8 mouse cellular contexts compared by ENCODE assay signal in genomic region chr4:107066252-107067124, GRCm38 (mm10). TPM values are rescaled to one million over a fixed set of nuclear protein-coding genes. Genes with fewer than 3 reads are reported as not detected.
A peak's percentile ranks its signal among the peaks of the same experiment; 100 is the strongest.
DNase-seq lines count a peak whose midpoint lies in the region; ATAC-seq lines count a peak whose summit lies in the region.

Gene Mrpl37, minus strand, starts transcription at chr4:107066868.
Gene Cyb5rl, plus strand, starts transcription at chr4:107066988.

- H3K79me2 ChIP-seq in macrophage (ENCODE audit: inconsistent target) = peaks cover 14% of the 10 kb centered on the region; the same call in 1 of the 2 replicates

- H3K4me3 ChIP-seq in hindbrain, embryonic 16.5 days (ENCODE audit: low read length) = peak within 1 kb of the TSS; percentile 88
- H3K4me3 ChIP-seq in macrophage (ENCODE audit: inconsistent target) = peak within 1 kb of the TSS; percentile 76

- H3K27me3 ChIP-seq in hindbrain, embryonic 16.5 days (replicated peaks; ENCODE audit: control insufficient read depth, insufficient read depth, low read length) = no peaks in the 10 kb centered on the region

- peaks cover 16% of the 10 kb centered on the region for H3K36me3 ChIP-seq in hindbrain, embryonic 16.5 days (ENCODE audit: control insufficient read depth, insufficient read depth, low read length)
- peaks cover 26% of the 10 kb centered on the region; the same call in 1 of the 2 replicates for H3K36me3 ChIP-seq in macrophage (ENCODE audit: inconsistent target)

- WGBS in hindbrain, embryonic 16.5 days = under 1% methylated on average over 60 of the region's 60 CpGs
- WGBS in macrophage (ENCODE audit: missing documents) = under 1% methylated on average over 58 of the region's 60 CpGs

- peak within 1 kb of the TSS; percentile 91 for H3K9ac ChIP-seq in hindbrain, embryonic 16.5 days (ENCODE audit: low read depth, low read length)

- DNase-seq in WW6 (ENCODE audit: low read depth, low spot score) = peak; percentile 88
- peak; percentile 87 to 96 for DNase-seq in cerebellum, postnatal 4 days (ENCODE audit: low spot score in 2 of 2)
- peak; percentile 98 for DNase-seq in gastrocnemius, adult 18-20 months (ENCODE audit: low spot score)
- DNase-seq in left cerebral cortex, adult 18-20 months (ENCODE audit: low spot score in 2 of 2) = peak; percentile 95 to 96
- DNase-seq in right cerebral cortex, adult 18-20 months = peak; percentile 97
- peak; percentile 74 for DNase-seq in urinary bladder, postnatal 10 days (ENCODE audit: low spot score)

- peak; percentile 100 for ATAC-seq in hindbrain, embryonic 16.5 days

- no peaks in the 10 kb centered on the region for H3K9me3 ChIP-seq in hindbrain, embryonic 16.5 days (ENCODE audit: control insufficient read depth, low read length)

- peak within 1 kb of the TSS; percentile 69; the same call in 1 of the 2 replicates for H3K27ac ChIP-seq in hindbrain, embryonic 16.5 days (ENCODE audit: low read depth, low read length)
- H3K27ac ChIP-seq in macrophage = no peak within 1 kb of the TSS

- H3K4me2 ChIP-seq in hindbrain, embryonic 16.5 days (ENCODE audit: low read length) = peak within 1 kb of the TSS; percentile 98

- peaks cover 15% of the 10 kb centered on the region for H3K4me1 ChIP-seq in hindbrain, embryonic 16.5 days (ENCODE audit: control insufficient read depth, insufficient read depth, low read depth, low read length)

RNA-seq across cellular contexts. Expression of gene Mrpl37, which starts in this region (rescaled TPM):
- total RNA-seq in gastrocnemius, adult 18-20 months (2021) = 10 to 100 TPM; 79.4 to 83.1 TPM
- 83.2 and 86.8 TPM in 2 replicates for polyA plus RNA-seq in hindbrain, embryonic 16.5 days (2015; fragmentation: Nextera tagmentation; extraction: Ambion mirVana)
- 10 to 100 TPM; 54.8 to 64.0 TPM for total RNA-seq in left cerebral cortex, adult 18-20 months (2021)
- 10 to 100 TPM; 20.7 to 66.3 (median 48.8) TPM for total RNA-seq in macrophage (2018; cell fraction: chromatin; rRNA removed)
- total RNA-seq in macrophage (2018; cell fraction: cytosol; rRNA removed) = 10 to 100 TPM; 22.6 to 35.0 (median 27.7) TPM
- total RNA-seq in macrophage (2018; cell fraction: nucleus; rRNA removed) = 10 to 100 TPM; 23.1 to 87.1 (median 42.4) TPM
- polyA plus RNA-seq in macrophage (2018) = 27.4 to 36.5 TPM (median 34.4 TPM) in 3 replicates

RNA-seq across cellular contexts. Expression of gene Cyb5rl, which starts in this region (rescaled TPM):
- total RNA-seq in gastrocnemius, adult 18-20 months (2021) = 10 to 100 TPM; 15.0 to 18.4 TPM
- 4.4 and 4.7 TPM in 2 replicates for polyA plus RNA-seq in hindbrain, embryonic 16.5 days (2015; fragmentation: Nextera tagmentation; extraction: Ambion mirVana)
- 1 to 10 TPM; 6.3 to 7.6 TPM for total RNA-seq in left cerebral cortex, adult 18-20 months (2021)
- total RNA-seq in macrophage (2018; cell fraction: chromatin; rRNA removed) = 10 to 100 TPM in 2 of 26 experiments, 1 to 10 TPM in 24; 2.9 to 18.0 (median 7.1) TPM
- 1 to 10 TPM; 1.4 to 4.6 (median 2.8) TPM for total RNA-seq in macrophage (2018; cell fraction: cytosol; rRNA removed)
- 10 to 100 TPM in 3 of 26 experiments, 1 to 10 TPM in 23; 1.7 to 14.4 (median 6.0) TPM for total RNA-seq in macrophage (2018; cell fraction: nucleus; rRNA removed)
- 2.2 to 6.5 TPM (median 3.2 TPM) in 3 replicates for polyA plus RNA-seq in macrophage (2018)
